Mouse (Mus musculus) heart, embryonic 11.5 days (tissue): ENCODE results near the gene Dand5. TPM values are rescaled to one million over a fixed set of nuclear protein-coding genes. Genes with fewer than 3 reads are reported as not detected.
A peak's percentile ranks its signal among the peaks of the same experiment; 100 is the strongest.

Experiments
- ATAC-seq: fragments of 200-750 bp; cut with Nextera tagmentation; replicated peaks from 2 replicates; pipeline ENCODE4 v1.8.0; 2017; ENCODE audit warnings: moderate library complexity; ENCODE audit not compliant: insufficient number of reproducible peaks, low FRiP score, low TSS enrichment
- H3K27ac ChIP-seq: fragments of 300-500 bp; sonication (generic); 2 replicates; pipeline ENCODE4 v1.5.1; 2014; ENCODE audit warnings: mild to moderate bottlenecking, low read depth, low read length
- H3K27me3 ChIP-seq: fragments of 300-500 bp; sonication (generic); 2 replicates; pipeline ENCODE4 v1.6.1; 2014; ENCODE audit warnings: mild to moderate bottlenecking, low read length, mixed read lengths; ENCODE audit not compliant: control insufficient read depth, insufficient read depth
- H3K36me3 ChIP-seq: fragments of 300-500 bp; sonication (generic); 2 replicates; pipeline ENCODE4 v1.6.1; 2014; ENCODE audit warnings: mild to moderate bottlenecking, low read length, moderate library complexity, mixed read lengths; ENCODE audit not compliant: control insufficient read depth, insufficient read depth
- H3K4me1 ChIP-seq: fragments of 300-500 bp; sonication (generic); 2 replicates; pipeline ENCODE4 v1.6.1; 2014; ENCODE audit warnings: low read length; ENCODE audit not compliant: control insufficient read depth, insufficient read depth
- H3K4me2 ChIP-seq: fragments of 300-500 bp; sonication (generic); 2 replicates; pipeline ENCODE4 v1.6.1; 2014; ENCODE audit warnings: mild to moderate bottlenecking, moderate library complexity
- H3K4me3 ChIP-seq: fragments of 300-500 bp; sonication (generic); 2 replicates; pipeline ENCODE4 v1.5.1; 2014; ENCODE audit warnings: low read depth, low read length
- H3K9ac ChIP-seq: fragments of 300-500 bp; sonication (generic); 2 replicates; pipeline ENCODE4 v1.6.1; 2014; ENCODE audit warnings: mild to moderate bottlenecking, low read depth, low read length, moderate library complexity
- H3K9me3 ChIP-seq: fragments of 300-500 bp; sonication (generic); replicated peaks from 2 replicates; pipeline ENCODE4 v1.6.1; 2016; ENCODE audit warnings: low read length; ENCODE audit not compliant: control insufficient read depth
- WGBS: fragments of 180-500 bp; shearing (Covaris S2); extraction: QIAGEN DNeasy Blood & Tissue Kit; methylation state at CpG from one replicate; pipeline ENCODE4 v1.1.7; 2014; ENCODE audit not compliant: insufficient replicate concordance; 5-methylcytosine and 5-hydroxymethylcytosine counted together
- polyA plus RNA-seq: library from polyadenylated mRNA; unstranded; fragments of >200 nt; fragmentation: Nextera tagmentation; extraction: Ambion mirVana; gene quantifications from 2 replicates; pipeline ENCODE4 v1.2.1, GENCODE M21; 2014

The Dand5 gene
- polyA plus RNA-seq, 1 experiment from 2014 or later, result 5.0 TPM

- Histone ChIP-seq H3K9me3 (no peaks in the 10 kb centered on the region), H3K4me1 (peaks cover 14% of the 10 kb centered on the region), H3K4me2 (peak overlapping the region; percentile 24; the same call in 1 of the 2 replicates), H3K27ac (no peak overlapping the region), H3K9ac (0 out of 2 replicates have a peak overlapping the region, but pooled peaks have one; percentile 5), H3K4me3 (no peak overlapping the region), H3K36me3 (no peaks in the 10 kb centered on the region), H3K27me3 (peaks cover 100% of the 10 kb centered on the region)
- ATAC-seq, result no peak
- 1% methylated on average over 33 of the region's 33 CpGs for WGBS
Observed at GRCm38 (mm10) chr8:84783919-84784581, 38.6 kb downstream of the Dand5 start.

- 7% methylated on average over 11 of the region's 11 CpGs for WGBS
- no peak overlapping the region for H3K9ac ChIP-seq
- H3K4me1 ChIP-seq, result peaks cover 14% of the 10 kb centered on the region
Observed at GRCm38 (mm10) chr8:84783198-84783918, 39.3 kb downstream of the Dand5 start.

GRCm38 (mm10) chr8:84782680-84783079, 39.9 kb downstream of the Dand5 start:
- H3K4me2 ChIP-seq, result no peak overlapping the region
- no peak for ATAC-seq
- H3K4me1 ChIP-seq, result peaks cover 14% of the 10 kb centered on the region
- no peak overlapping the region for H3K4me3 ChIP-seq
- WGBS, result 11% methylated on average over 10 of the region's 10 CpGs
- peaks cover 100% of the 10 kb centered on the region for H3K27me3 ChIP-seq
- H3K9ac ChIP-seq, result no peak overlapping the region
- no peaks in the 10 kb centered on the region for H3K9me3 ChIP-seq
- H3K27ac ChIP-seq, result no peak overlapping the region
- H3K36me3 ChIP-seq, result no peaks in the 10 kb centered on the region

More at GRCm38 (mm10) chr8:84783198-84783918, 39.3 kb downstream of the Dand5 start:
- no peaks in the 10 kb centered on the region for H3K9me3 ChIP-seq
- no peak overlapping the region for H3K4me2 ChIP-seq
- peaks cover 100% of the 10 kb centered on the region for H3K27me3 ChIP-seq
- no peaks in the 10 kb centered on the region for H3K36me3 ChIP-seq
- no peak overlapping the region for H3K27ac ChIP-seq
- ATAC-seq, result no peak
- no peak overlapping the region for H3K4me3 ChIP-seq

GRCm38 (mm10) chr8:84781686-84782505, 40.7 kb downstream of the Dand5 start:
- H3K36me3 ChIP-seq, result no peaks in the 10 kb centered on the region
- H3K27ac ChIP-seq, result no peak overlapping the region
- 10% methylated on average over 5 of the region's 5 CpGs for WGBS
- H3K4me1 ChIP-seq, result peaks cover 14% of the 10 kb centered on the region
- no peak overlapping the region for H3K4me2 ChIP-seq
- H3K9ac ChIP-seq, result no peak overlapping the region
- H3K9me3 ChIP-seq, result no peaks in the 10 kb centered on the region
- H3K4me3 ChIP-seq, result no peak overlapping the region
- peaks cover 100% of the 10 kb centered on the region for H3K27me3 ChIP-seq
- no peak for ATAC-seq

- H3K9ac ChIP-seq, result no peak overlapping the region
Observed at GRCm38 (mm10) chr8:84780949-84781680, 41.5 kb downstream of the Dand5 start.

GRCm38 (mm10) chr8:84780225-84780555, 42.4 kb downstream of the Dand5 start:
- Histone ChIP-seq H3K4me2 (no peak overlapping the region; the same call in 1 of the 2 replicates), H3K4me1 (peaks cover 10% of the 10 kb centered on the region), H3K4me3 (no peak overlapping the region), H3K27me3 (peaks cover 99% of the 10 kb centered on the region), H3K27ac (no peak overlapping the region), H3K36me3 (no peaks in the 10 kb centered on the region), H3K9ac (no peak overlapping the region), H3K9me3 (no peaks in the 10 kb centered on the region)
- no peak for ATAC-seq
- 5% methylated on average over 13 of the region's 13 CpGs for WGBS

More at GRCm38 (mm10) chr8:84780949-84781680, 41.5 kb downstream of the Dand5 start:
- no peak for ATAC-seq
- Histone ChIP-seq H3K27me3 (peaks cover 99% of the 10 kb centered on the region), H3K36me3 (no peaks in the 10 kb centered on the region), H3K4me2 (no peak overlapping the region), H3K9me3 (no peaks in the 10 kb centered on the region), H3K4me3 (no peak overlapping the region), H3K27ac (no peak overlapping the region), H3K4me1 (peaks cover 9% of the 10 kb centered on the region)
- WGBS, result 21% methylated on average over 6 of the region's 6 CpGs

- ATAC-seq, result no peak
- Histone ChIP-seq H3K9ac (no peak overlapping the region), H3K4me3 (no peak overlapping the region; the same call in 1 of the 2 replicates), H3K4me1 (peaks cover 10% of the 10 kb centered on the region), H3K36me3 (no peaks in the 10 kb centered on the region), H3K27ac (no peak overlapping the region), H3K9me3 (no peaks in the 10 kb centered on the region), H3K4me2 (no peak overlapping the region; the same call in 1 of the 2 replicates), H3K27me3 (peaks cover 99% of the 10 kb centered on the region)
- WGBS, result 6% methylated on average over 19 of the region's 19 CpGs
Observed at GRCm38 (mm10) chr8:84779519-84780224, 43.0 kb downstream of the Dand5 start.
